Mouse (Mus musculus) adrenal gland, adult 18-20 months (tissue): ENCODE data around the gene Rab11fip3. TPM values are rescaled to one million over a fixed set of nuclear protein-coding genes. Genes with fewer than 3 reads are reported as not detected.
A peak's percentile ranks its signal among the peaks of the same experiment; 100 is the strongest.

ENCODE experiments used
- DNase-seq, 2 experiments: peaks; one replicate each; pipeline ENCODE4 v3.0.0; 2021 to 2022; ENCODE audit warnings: low spot score in 2 of 2
- total RNA-seq, 2 experiments: library from RNA; stranded (reverse); gene quantifications; 1 replicate in 1 of 2; 2 replicates in 1 of 2; pipeline ENCODE4 v1.2.3; 2021

Rab11fip3 gene
- total RNA-seq, 2 experiments from 2014 or later = 22.6 to 24.6 TPM

DNA sequence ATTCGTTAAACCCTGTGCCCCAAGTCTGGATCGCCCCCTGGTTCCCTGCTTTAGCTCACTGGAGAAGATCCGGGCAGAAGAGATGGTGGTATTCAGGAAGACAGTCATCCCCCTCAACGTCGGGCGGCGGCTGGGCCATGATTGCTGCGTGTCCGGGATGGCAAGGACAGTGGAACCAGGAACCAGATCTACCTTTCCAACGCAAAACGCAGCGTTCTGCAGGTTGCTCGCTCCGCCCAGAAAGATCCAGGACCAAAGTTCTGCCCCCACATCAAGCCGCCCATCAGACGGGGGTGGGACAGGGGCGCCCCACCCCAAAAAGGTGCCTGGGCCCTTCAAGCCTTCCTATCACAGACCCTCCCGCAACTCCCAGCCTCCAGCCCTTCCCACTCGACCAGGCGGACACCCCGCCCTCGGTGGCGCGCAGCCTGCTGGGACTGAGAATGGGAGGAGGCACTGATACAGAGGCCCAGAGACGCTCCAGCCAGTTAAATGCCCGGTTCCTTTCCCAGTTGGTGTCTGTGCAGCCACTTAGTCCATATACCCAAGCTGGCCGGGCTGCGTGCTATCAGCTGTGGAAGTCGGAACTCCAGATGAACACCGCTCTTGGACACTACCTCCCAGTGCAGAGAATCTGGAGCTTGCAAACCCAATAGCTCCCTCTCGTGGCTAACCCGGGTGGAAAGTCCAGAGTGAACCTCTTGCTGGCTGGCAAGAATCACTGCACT, 20.7 kb upstream of the Rab11fip3 start, which contains the start of gene Decr2:
Decr2 (minus strand) TSS at position 433 of the 728 bp plus-strand sequence.
- DNase-seq = peak; percentile 80 to 81

DNA sequence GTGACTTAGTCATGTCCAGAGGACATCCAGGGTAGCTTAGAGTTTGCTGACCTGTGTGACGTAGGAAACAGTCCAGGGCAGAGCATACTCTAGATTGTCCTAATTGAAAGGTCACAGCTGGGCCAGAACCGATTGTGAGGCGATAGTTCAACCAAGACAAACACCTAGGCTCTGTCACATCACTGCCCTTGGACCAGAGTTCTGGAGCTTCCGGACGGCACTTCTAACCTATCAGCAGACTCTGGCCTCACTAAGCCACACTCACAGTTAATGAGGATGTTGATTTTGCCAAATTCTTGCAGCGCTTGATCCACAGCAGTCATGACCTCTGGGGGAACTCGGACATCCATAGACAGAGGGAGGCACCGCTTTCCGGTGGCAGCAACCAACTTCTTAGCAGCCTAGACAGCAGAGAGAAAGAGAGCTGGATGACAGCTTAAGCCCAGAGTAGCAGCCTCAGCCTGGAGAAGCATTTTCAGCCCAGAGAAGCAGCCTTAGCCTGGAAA, 17.8 kb upstream of the Rab11fip3 start:
- no peak for DNase-seq

DNA sequence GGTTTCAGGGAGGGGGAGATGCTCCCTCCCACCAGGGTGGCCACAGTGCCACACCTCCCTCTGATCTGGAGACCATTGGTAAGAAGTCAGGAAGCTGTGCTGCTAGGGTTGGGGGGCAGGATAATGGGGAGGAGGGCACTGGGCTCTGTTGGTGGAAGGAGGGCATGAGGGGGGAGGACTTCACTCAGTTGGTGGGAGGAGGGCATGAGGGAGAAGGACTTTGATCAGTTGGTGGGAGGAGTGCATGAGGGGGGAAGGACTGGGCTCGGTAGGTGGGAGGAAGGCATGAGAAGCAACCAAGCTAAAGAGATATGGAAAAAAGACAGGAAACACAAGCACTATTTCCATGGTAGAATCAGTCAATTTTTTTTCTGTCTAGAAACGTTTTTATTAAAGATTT, 11.5 kb upstream of the Rab11fip3 start:
- no peak for DNase-seq

DNA sequence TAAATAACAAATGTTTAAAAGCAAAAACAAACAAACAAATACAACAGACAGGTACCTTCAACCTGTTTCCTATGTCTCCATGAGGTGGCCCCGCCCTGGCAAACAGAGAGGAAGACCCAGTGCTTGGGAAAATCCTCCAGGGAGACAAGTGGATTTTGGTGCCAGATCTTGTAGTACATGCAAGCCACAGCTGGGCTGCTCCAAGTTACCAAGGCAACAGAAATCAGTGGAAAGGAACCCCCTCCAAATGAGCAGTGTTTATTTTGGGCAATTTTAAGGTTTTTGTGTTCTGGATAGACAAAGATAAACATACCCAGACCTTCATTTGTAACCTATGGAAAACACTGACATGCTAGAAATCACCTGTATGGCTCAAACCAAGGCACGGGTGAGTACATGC, 9.5 kb upstream of the Rab11fip3 start:
- DNase-seq = no peak

DNA sequence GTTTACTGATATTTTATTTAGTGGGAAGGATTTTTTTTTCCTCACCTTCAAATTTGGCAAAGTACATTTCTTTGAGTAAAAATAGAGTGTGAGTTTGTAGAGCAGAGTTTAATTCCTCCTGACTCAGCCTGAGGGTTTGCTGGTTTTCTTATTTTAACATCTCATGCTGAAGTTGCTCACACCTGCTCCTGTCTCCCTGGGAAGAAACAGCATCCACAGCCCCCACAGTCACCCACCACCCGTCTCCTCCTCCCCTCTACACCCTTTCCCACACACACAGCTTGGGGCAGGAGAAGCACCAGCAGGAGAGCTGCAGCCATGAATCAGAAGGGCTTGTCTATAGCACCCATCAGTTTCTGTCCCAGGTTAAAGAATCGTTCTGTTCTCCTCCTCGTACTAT, 5.9 kb upstream of the Rab11fip3 start:
- no peak for DNase-seq

DNA sequence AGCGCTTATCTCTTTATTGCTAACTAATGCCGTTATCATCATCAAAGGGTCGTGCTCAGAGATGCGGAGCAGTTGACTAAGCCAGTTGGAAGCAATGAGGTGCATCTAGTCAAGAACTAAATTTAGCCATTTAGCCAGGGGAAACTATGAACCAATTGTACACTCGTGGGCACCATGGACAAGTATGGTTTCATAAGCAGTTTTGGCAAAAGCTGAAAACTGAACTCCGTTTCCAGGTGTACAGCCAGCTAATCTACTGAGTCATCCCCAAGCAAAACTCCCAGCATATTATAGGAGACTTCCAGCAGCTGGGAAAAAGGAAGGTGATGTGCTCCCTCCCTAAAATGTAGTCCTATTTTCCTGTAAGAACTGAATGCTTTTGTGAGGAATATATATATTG, 781 bp upstream of the Rab11fip3 start:
- DNase-seq = no peak

DNA sequence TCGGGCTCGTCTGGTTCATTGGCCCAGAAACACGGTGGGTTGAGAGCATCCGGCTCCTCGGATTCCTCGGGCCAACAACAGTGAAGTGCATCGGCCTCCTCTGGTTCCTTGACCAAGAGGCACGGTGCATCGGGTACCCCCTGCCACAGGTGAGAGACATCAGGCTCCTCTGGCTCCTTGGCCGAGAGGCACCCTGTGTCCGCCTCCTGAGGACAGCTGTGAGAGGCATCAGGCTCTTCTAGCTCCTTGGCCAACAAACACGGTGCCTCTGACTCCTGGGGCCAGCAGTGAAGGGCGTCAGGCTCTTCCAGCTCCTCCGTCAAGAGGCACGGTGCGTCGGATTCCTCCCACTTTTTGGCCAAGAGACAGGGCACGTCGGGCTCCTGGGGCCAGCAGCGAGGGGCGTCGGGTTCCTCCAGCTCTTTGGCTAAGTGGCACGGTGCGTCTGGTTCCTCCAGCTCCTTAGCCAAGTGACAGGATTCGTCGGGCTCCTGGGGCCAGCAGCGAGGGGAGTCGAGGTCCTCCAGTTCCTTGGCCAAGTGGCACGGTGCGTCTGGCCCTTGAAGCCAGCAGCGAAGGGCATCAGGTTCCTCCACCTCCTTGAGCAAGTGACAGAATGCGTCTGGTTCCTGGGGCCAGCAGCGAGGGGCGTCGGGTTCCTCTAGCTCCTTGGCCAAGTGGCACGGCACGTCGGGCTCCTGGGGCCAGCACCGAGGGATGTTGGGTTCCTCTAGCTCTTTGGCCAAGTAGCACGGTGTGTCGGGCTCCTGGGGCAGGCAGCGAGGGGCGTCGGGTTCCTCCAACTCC, 1.1 kb downstream of the Rab11fip3 start:
- no peak for DNase-seq

DNA sequence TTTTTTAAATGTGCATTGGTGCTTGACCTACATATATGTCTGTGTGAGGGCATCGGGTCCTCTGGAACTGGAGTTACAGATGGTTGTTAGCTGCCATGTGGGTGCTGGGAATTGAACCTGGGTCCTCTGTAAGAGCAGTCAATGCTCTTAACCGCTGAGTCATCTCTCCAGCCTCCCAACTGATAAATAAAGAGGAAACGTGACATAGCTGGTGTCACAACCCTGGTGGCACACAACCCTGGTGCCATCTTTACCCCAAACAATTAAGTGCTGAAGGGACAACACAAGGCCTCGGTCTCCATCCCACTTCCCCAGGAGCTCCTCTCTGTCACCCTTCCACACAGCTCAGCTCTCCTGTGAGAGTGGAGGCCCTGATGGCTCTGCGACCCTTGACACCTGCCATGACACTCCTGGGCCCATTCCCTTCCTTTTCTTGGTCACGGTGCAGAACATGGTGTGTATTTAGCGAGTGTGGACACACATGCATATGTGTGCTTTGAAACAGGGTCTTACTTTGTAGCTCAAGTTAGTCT, 2.8 kb downstream of the Rab11fip3 start:
- no peak for DNase-seq

DNA sequence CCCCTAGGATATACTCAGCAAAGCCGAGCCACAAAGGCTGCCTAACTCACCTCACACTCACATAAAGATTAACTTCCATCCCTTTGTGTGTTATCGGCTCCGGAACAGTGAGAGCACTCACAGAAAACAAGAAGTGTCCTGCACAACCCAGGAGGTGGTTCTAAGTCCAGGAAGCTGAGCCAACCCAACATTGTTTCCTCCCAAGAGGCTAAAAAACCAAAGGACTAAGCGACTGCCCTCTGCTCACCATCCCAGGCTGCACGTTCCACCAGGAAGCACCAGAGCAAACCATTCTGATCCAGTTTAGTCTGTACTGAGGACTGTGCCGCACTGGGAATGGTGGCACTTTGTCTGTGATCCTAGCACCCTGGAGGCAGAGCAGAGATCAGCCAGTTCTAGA, 4.4 kb downstream of the Rab11fip3 start:
- DNase-seq = no peak

DNA sequence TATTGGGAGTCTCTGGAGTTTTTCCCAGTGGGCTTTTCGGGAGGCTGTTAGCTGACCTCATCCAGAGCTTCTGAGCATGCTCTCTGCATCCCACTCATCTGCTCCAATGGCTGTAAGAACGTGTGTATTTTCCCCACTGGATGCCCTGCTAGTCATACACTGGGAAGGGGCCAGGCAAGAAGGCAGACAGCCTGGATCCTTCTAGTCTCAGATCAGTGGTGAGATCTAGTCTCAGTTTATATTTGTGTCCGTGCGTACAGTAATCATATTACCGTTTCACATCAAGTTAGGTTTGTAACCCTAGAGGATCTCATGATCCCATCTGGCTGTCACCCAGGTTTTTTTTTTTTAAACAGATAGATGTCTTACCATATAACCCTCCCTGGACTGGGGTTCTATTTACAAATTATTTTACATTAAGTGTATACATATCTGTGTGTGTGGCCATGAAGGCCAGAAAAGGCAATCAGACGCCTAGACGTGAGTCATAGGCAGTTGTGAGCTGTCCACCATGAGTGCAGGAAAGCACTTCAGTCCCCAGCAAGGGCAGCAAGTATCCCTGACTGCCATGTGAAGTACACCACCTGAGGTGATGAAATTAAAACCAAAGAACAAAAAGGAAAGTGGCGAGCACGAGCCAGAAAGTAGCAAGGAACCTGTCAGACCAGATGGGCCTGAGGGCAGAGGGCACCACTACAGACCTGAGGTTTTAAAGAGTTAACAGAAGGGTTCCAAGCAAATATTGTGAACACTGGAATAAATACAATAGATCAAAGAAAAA, 11.4 kb downstream of the Rab11fip3 start:
- no peak for DNase-seq

DNA sequence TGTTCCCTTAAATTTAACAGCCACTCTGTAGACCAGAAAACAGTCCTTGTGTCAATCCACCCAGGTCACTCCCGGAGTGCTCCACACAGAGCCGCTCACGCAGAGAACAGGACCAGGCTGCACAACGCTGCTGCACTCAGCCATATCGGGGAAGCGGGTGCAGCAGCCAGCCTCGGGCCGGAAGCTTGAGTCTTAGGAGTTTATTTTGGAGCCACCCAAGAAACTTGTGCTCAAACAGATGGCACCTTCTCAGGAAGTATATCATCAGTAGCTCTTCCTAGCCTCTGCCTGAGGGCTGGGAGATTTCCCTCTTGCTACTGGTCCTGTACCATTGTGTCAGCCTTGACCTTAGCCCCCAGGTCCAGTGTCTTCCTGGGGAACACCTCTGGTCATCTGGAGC, 12.1 kb downstream of the Rab11fip3 start:
- DNase-seq = no peak

DNA sequence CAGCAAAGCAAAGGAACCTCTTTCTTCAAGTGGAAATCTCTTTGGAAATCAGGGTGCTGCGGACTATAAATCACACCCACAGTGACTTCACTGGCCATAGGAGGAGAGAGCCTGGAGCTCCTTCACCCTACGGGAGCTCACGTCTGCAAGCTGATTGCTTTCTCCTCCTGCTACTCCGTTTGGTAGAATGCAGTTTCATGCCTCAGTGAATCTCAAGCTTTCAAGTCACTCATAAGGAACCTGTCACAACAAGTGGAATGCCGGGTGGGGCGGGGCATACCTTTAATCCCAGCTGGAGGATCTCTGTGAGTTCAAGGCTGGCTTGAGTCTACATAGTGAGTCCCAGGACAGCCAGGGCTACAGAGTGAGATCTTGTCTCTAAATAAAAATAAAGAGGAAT, 14.2 kb downstream of the Rab11fip3 start:
- DNase-seq = no peak

DNA sequence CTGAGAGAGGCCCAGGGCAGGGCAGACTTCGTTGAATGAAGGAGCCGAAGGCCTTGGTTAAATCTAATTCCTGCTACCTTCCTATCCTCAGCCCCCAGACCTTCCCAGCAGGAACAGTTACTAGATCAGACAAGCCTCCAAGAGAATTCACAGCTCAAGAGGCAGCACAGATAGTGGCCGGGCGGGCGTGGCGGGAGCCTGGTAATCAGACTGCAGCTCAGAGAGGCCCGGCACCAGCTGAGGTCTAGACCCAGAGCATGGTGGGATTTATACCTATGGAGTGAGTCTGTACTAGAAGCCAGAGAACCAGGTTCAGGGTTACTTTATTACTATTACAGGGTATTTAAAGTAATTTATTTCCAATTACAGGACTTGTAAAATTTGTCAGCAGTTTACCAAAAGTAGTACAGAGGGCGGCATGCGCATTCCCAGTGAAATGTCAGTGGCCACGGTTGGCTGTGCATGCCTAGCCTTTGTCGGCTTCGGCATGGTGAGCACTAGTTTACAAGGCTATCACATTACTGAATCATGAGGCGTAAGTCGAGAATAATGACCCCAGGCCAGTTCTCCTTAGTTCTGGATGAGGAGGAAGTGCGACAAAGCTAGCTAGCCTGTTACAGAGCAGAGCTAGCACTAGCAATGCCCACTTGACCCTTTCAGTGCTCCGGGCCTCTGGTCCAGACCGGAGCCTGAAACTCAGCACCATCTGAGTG, 15.1 kb downstream of the Rab11fip3 start:
- DNase-seq = no peak

DNA sequence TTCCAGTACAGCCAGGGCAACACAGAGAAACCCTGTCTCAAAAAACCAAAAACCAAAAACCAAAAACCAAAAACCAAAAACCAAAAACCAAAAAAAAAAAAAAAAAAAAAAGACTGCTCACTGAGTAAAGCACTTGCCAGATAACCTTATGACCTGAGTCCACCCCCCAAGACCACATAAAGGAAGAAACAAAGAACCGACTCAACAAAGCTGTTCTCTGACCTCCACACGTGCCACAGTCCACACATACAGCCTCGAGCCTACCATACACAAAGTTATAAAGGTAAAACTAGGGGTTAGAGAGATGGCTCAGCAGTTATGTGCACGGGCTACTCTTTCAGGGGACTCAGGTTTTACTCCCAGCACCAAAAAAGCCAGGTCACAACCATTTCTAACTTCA, 16.6 kb downstream of the Rab11fip3 start:
- no peak for DNase-seq

DNA sequence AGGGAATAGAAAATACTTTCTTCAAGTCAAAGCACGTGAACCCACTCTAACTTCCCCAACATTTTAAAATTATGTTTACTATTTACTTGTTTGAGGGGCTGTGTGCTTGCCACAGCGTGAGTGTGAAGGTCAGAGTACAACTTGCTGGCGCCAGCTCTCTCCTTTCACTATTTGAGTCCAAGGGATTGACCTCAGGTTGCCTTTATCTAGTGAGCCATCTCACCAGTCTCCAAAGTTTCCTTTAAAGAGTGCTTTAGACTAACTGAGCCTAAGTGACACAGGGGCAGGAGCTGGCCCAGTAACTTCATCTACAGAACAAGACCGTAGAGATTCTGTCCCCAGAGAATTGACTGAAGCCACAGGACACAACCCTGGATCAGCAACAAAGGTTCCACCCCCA, 17.3 kb downstream of the Rab11fip3 start:
- DNase-seq = no peak

DNA sequence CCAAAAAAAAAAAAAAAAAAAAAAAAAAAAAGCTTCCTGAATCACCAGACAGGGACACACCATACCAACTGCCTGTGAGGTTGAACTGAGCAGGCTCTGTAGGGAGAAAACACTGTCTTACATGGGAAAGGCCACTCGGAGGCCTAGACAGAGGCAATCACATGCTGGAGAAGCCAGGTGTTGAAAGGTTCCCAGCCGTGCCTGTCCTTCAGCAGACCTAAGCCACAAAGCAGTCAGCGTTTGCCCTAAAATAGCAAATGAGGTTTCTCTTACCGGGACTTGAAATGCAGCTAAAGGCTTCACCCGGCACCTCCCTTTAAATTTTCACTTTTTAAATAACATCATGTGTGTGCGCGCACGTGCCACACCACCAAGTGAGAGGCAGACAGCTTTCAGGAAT, 21.2 kb downstream of the Rab11fip3 start:
- DNase-seq = no peak

DNA sequence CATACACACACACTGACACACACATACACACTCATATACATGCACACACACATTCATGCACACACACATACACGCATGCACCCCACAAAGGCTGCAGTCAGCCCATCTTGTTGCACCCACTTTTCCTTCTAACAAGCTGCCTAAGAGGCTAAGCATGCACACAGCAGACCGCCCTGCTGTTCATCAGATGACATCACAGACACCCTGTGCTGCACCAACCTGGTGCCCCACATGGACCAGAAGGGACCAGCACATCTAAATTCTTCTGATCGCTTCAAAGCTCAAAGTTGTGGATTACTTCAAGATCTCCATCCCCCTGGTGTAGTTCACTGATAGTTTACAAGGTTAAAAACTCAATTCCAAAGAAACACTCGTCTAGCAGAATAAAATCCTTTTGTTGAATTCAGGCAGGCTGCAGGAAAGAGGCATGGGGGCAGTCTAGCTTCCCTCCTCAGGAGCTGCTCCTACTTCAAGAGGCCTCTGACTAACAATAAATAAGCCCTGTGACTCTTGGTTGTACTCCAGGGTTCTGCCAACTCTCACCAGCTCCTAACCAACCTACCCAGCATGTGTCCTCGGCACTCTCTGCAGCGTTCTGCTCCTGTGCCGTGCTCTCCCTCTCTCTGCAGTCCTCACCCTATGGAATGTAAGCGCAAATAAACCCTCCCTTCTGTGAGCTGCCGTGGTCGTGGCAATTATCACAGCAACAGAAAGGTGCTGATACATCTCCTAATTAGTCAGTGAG, 22.9 kb downstream of the Rab11fip3 start:
- no peak for DNase-seq

DNA sequence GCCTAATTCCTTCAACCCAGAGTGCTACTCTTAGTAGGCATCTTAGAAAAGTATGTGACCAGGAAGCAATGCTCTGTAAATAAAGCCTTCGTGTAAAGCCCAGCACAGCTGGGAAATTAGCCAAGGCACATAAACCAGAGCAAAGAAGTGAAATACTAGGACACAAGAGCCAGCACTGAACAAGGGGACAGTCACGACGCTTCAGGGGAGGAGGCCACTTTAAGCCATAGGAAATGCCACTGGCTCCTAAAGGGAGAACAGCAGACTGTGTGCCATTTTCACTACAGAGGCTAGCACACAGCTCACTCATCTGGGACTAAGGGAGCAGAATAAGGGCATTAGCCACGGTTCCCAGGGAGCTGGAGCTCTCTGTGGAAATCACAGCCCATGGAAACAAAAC, 24.1 kb downstream of the Rab11fip3 start:
- DNase-seq = no peak

DNA sequence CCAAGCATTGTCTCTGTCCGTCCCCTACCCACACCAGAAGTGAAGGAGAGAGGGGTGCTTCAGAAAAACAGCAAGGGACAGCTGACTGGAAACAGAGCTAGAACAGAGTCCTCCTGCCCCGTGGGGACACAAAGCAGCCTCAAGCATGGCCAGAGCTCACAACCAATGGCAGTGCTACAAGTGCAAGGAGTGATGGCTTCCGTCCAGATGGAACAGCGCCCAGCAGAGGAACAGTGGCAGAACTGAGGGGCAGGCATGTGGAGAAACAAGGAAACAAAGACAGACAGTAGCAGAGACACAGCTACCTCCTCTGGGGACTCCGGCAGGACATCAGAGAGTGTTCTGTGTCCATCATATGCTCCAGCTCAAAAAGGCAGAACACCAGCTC, 26.1 kb downstream of the Rab11fip3 start:
- peak; percentile 27 to 45 for DNase-seq
